In the genomic region with DNA sequence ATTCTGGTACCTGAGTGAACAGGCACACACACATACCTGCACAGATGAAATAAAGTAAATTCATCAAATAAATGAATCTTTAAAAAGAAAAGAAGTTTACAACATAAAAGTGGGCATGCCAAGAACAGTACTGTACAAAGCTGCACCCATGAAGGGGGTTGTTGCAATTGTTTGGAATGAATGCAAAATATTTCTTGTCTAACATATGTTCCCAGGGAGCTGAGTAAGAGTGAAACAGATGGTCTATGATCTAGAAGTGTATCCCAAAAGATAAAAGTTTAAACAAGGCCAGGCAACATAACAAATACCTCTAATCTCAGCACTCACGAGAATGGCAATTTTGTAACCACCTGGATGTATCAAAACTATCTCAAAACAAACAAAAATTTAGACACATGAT, we compare ENCODE assay signal across 11 mouse cellular contexts.
"Had no signal": no experiment of that assay in that cellular context is flagged by ENCODE, and none has a peak within 500 bp of the region (broad histone marks: within the 10 kb centered on the region; RNA-seq: fewer than 3 reads in every experiment).

No protein-coding gene starts in this region.

- DNase-seq: liver, postnatal 0 days; lung, adult 2 months; lung, postnatal 14 days; lung, postnatal 36 days; right cerebral cortex, postnatal 14 days; thymus, adult 18-20 months; thymus, postnatal 14 days; thymus, postnatal 36 days had no signal

- ATAC-seq: liver, postnatal 0 days; lung, postnatal 0 days; midbrain, embryonic 13.5 days; midbrain, embryonic 15.5 days had no signal
